Mouse (Mus musculus) C2C12 (cell line): ENCODE measurements around the gene Cdk19.

Experiments used
- CTCF ChIP-seq: IDR thresholded peaks from one replicate; pipeline ENCODE4 v1.5.1; 2011; ENCODE audit not compliant: control insufficient read depth, insufficient read depth, insufficient read length
- FOSL1 ChIP-seq: IDR thresholded peaks from one replicate; pipeline ENCODE4 v1.8.0; 2011; ENCODE audit warnings: mild to moderate bottlenecking, low read length; ENCODE audit not compliant: poor library complexity, insufficient read depth, severe bottlenecking
- MAX ChIP-seq: IDR thresholded peaks from one replicate; pipeline ENCODE4 v1.6.1; 2011; ENCODE audit warnings: mild to moderate bottlenecking, control low read depth
- MYOG ChIP-seq: IDR thresholded peaks from one replicate; pipeline ENCODE4 v1.6.1; 2011; ENCODE audit not compliant: control insufficient read depth, insufficient read length; ENCODE audit errors: extremely low read depth
- USF1 ChIP-seq: IDR thresholded peaks from one replicate; pipeline ENCODE4 v1.6.1; 2011; ENCODE audit warnings: low read depth, mild to moderate bottlenecking, control low read depth, moderate library complexity

- TF ChIP-seq CTCF (no peak), USF1 (no peak), FOSL1 (no peak), MYOG (no peak), MAX (no peak)
These were observed 9.5 kb downstream of the Cdk19 start for GRCm38 (mm10) chr10:40348566-40349536.
